Mouse (Mus musculus) telencephalon, adult 2 months (tissue): ENCODE measurements around the gene Rgs9bp.
"Not testable (repeated sequence)": the region's sequence is repeated elsewhere in the genome, so short reads cannot be mapped to it uniquely, and the experiment has no call there.

Source experiments
- DNase-seq: peaks from one replicate; pipeline ENCODE4 v3.0.0-alpha.2; 2011; ENCODE audit warnings: low read depth, low spot score

The Rgs9bp gene

DNA sequence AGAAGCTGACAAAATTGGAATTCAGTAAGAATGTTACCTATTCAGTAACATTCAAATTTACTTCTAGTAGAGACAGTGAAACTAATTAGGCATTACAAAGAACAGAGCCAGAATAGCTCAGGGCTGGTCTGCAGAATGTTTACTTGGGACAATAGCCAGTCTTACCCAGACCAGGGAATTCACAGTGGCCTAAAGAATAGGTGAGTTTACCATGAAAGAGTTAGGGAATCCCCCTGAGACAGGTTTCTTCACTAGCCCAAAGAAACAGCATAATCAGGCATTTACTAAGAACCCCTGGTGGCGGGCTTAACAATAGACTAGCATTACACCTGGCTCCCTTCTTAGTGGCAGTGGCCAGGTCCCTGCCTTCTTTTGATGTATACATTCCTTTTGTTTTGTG, 54.8 kb downstream of the Rgs9bp start:
- DNase-seq = not testable (repeated sequence)

DNA sequence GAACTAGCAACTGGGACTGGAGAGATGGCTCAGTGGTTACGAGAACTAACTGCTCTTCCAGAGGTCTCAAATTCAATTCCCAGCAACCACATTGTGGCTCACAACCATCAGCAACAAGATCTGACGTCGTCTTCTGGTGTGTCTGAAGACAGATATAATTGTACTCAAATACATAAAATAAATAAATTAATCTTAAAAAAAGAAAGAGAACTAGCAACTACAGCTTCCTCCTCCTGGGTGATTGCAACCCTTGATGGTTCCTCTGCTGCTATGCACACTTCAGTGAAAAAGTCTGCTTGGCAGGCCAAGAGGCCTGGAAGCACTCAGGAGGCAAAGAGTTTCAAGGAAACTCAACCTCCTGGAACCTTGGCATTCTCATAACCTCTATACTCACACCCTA, 55.4 kb downstream of the Rgs9bp start:
- DNase-seq = no peak
